Mouse (Mus musculus) cerebellum, postnatal 36 days (tissue): ENCODE measurements around the gene Tmed11.
"Not testable (repeated sequence)": the region's sequence is repeated elsewhere in the genome, so short reads cannot be mapped to it uniquely, and the experiment has no call there.

ENCODE experiments used
- DNase-seq, 2 experiments: peaks; one replicate each; pipeline ENCODE4 v3.0.0; 2021 to 2022; ENCODE audit warnings: mixed read lengths in 2 of 2

Tmed11 gene

GRCm38 (mm10) chr5:108795263-108795662 is at the start of gene Tmed11:
Tmed11 (minus strand) TSS chr5:108795363.
- DNase-seq = not testable (repeated sequence)

GRCm38 (mm10) chr5:108836156-108836555 is 41.0 kb upstream of the Tmed11 start:
- no peak for DNase-seq

GRCm38 (mm10) chr5:108823276-108823675 is 28.1 kb upstream of the Tmed11 start:
- DNase-seq = peak in 1 of 2 experiments; percentile 2

GRCm38 (mm10) chr5:108808750-108809149 is 13.6 kb upstream of the Tmed11 start, which contains the start of gene Vmn2r8:
Vmn2r8 (minus strand) TSS chr5:108808850.
- DNase-seq = not testable (repeated sequence)

DNA sequence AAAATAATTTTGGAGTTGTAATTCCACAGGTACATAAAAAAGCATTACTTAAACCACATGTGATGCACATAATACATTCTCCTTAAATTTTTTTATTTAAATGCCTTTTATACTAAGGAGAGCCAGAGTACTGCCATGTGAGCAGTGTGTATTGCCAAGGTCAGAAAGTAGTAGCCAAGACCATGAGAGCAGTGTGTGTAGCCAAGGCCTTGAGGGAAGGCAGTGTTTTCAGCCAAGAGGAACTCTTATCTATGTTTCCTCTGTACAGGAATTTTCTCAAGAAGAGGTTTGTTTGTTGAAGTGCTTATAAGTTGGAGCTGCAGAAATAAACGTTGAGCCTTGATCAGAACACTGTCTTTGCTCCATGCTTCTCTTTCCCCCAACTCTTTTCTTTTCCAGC is 8.5 kb upstream of the Tmed11 start:
- no peak for DNase-seq

GRCm38 (mm10) chr5:108790385-108790784 is 4.8 kb downstream of the Tmed11 start:
- DNase-seq = not testable (repeated sequence)

DNA sequence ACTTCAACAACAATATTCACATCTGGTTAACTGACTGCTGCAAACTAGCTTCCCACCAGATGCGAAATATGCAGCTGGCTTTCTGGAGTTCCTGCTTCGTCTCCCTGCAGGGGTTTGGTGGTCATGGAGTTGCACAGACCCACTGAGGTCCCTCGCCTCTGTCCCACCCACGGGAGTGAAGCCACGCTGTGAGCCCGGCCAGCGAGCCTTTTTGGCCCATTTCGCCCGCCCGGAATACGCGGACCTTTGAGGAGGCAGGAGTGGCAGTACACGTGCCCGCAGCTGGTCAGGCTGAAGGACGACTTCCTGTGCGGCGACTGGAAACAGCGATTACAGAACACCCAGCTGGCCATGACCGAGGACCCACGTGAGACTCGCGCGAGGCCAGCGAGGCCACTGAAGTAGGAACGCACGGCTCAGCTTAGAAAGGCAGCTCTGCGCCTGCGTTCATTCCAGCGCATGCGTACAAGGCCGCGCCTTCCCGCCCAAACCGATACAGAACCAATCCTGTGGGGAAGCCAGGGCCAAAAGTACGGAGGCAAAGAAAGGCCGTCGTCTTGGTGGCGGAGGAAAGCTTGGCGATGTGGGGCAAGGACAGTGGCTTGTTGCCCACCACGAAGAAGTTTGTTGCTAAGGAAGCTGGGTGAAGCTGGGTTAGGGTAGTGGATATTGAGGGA is 20.4 kb downstream of the Tmed11 start, which contains the start of gene Rnf212:
Gene Rnf212 (minus strand): TSS at position 353 of the 677 bp plus-strand sequence.
- no peak for DNase-seq

DNA sequence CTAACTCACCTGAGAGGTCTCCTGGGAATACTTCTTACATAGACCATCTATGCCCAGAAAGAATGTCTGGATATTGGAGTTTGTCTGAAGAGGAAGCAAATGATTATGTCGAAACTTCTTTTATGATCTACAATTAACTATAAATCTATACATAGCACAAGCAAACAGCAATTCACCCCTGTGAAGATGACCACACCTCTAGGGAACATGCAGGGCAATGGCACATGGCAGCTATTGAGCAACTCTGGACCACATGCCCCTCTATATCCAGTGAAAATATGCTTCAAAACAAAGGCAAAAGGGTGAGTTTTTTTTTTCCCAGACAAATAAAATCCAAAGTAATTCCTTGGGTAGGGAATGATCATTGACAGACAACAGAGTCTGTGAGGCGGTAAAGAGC is 35.2 kb downstream of the Tmed11 start:
- no peak for DNase-seq

- DNase-seq = peak; percentile 3 to 10
Measured at GRCm38 (mm10) chr5:108758396-108758795, 36.8 kb downstream of the Tmed11 start.

- DNase-seq = not testable (repeated sequence)
Measured at GRCm38 (mm10) chr5:108751258-108751657, 43.9 kb downstream of the Tmed11 start.

DNA sequence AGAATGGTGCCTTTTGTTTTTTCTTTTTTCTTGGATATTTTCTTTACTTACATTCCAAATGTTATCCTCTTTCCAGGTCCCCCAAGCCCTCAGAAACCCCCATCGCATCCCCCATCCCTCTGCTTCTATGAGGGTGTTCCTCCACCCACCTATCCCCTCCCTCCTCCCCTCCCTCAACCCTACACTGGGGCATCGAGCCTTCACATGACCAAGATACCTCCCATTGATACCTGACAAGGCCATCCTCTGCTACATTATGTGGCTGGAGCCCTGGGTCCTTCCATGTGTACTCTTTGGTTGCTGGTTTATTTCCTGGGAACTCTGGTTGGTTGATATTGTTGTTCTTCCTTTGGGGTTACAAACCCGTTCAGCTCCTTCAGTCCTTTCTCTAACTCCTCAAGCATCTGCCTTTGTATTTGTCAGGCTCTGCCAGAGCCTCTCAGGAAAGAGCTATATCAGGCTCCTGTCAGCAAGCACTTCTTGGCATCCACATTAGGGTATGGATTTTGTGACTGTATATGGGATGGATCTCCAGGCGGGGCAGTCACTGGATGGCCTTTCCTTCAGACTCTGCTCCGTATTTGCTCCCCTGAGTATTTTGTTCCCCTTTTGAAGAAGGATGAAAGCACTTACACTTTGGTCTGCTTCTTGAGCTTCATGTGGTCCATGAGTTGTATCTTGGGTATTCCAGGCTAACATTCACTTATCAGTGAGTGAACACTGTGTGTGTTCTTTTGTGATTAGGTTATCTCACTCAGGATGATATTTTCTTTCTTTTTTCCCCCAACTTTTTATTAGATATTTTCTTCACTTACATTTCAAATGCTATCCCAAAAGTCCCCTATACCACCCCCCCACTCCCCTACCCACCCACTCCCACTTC is 44.6 kb downstream of the Tmed11 start:
- DNase-seq = no peak

DNA sequence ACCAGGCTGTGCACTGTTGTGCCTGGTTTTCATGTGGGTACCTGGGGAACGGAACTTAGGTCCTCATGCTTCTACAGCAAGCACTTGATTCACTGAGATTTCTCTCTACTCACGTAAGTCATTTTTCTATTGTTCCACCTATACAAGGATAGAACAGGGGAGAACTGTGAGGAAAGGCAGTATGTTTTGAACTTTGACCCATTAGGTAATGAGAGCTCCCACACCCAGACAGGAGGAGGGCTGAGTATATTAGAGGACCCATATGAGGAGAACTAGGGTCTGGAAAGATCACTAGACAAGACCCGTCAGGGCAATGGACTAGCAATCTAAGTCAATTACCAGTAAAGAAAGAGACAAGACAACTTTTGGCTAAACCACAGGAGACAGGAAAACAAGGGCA is 50.5 kb downstream of the Tmed11 start:
- DNase-seq = no peak

DNA sequence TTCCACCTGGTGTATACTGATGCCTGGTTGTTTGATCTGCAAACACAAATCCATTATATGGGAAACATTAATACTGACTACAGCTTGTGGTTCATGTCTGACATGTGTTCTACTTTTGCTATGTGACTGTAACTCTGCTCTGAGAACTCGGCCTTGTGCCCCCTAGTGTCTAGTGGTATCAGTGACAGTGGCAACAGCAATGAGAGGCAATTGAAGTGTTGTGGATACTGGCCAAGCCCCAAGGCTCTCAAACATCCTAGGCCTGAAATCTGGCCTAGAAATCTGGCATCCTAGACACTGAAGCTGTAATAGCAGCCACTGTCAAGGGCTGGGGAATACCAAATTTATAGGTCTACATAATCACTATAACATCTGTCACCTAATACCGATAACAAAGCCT is 51.3 kb downstream of the Tmed11 start:
- DNase-seq = no peak

DNA sequence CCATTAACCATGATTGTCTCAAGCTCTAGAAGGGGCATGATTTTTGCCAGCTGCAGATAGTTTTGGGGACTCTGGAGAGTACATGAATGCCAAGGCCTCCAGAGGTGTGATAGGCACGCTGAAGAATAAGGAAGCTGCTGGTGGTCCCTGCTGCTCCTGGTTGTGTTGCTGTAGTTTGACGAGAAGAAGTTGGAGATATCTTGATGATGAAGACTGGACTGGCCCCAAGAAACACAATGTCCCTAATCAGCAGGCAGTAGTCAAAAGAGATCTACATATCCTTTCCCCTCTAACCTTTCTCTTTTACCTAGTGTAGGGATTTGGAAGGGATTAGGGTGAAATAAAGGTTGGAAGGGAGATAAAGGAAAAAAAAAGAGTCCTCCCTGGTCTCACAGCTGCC is 52.6 kb downstream of the Tmed11 start:
- no peak for DNase-seq

GRCm38 (mm10) chr5:108741844-108742243 is 53.3 kb downstream of the Tmed11 start:
- DNase-seq = no peak

- DNase-seq = no peak
Measured at GRCm38 (mm10) chr5:108727425-108727824, 67.7 kb downstream of the Tmed11 start.
